ENCODE assay signal across 30 mouse cellular contexts in the genomic region with DNA sequence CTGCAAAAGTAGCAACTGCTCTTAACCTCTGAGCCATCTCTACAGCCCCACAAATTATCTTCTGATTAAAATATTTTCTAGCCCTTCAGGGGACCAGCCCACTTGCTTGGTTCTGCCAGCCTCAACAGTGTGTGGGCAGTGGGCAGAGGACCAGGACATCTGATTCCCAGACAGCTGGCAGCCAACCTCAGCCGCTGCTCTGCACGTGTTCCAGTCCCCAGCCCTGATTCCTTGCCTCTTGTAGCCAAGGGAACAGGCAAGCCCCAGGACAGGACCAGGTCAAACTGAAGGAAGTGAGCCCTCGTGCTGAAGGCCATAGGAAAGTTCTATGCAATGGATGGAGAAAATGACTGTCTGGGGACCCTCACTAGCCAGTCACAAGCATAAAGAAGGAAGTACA. TPM values are rescaled to one million over a fixed set of nuclear protein-coding genes. Genes with fewer than 3 reads are reported as not detected.
A peak's percentile ranks its signal among the peaks of the same experiment; 100 is the strongest.
DNase-seq lines count a peak whose midpoint lies in the region; ATAC-seq and TF ChIP-seq lines count a peak whose summit lies in the region.
"Had no signal": no experiment of that assay in that cellular context is flagged by ENCODE, and none has a peak within 500 bp of the region (broad histone marks: within the 10 kb centered on the region; RNA-seq: fewer than 3 reads in every experiment).

No protein-coding gene starts in this region.

- H3ac ChIP-seq in myocyte (ENCODE audit: control insufficient read depth, insufficient read length) = no peak overlapping the region

- no peak overlapping the region for H3K4me3 ChIP-seq in myocyte
- no peak overlapping the region for H3K4me3 ChIP-seq in forebrain, embryonic 15.5 days
- H3K4me3 ChIP-seq: embryonic facial prominence, embryonic 10.5 days; embryonic facial prominence, embryonic 15.5 days; forebrain, embryonic 12.5 days; heart, adult 2 months; heart, embryonic 12.5 days; hindbrain, embryonic 13.5 days; limb, embryonic 13.5 days; lung, embryonic 15.5 days; midbrain, embryonic 13.5 days had no signal

- peaks cover 34% of the 10 kb centered on the region for H3K27me3 ChIP-seq in myocyte (ENCODE audit: control insufficient read depth, insufficient read depth, insufficient read length)
- H3K27me3 ChIP-seq in forebrain, embryonic 15.5 days = peaks cover 15% of the 10 kb centered on the region; the same call in 1 of the 2 replicates

- H3K9me3 ChIP-seq in forebrain, embryonic 15.5 days = no peaks in the 10 kb centered on the region
- H3K9me3 ChIP-seq: embryonic facial prominence, embryonic 10.5 days; embryonic facial prominence, embryonic 15.5 days; forebrain, embryonic 12.5 days; heart, embryonic 12.5 days; hindbrain, embryonic 13.5 days; limb, embryonic 13.5 days; lung, embryonic 15.5 days; midbrain, embryonic 13.5 days had no signal

- no peak for TF ChIP-seq POLR2A in myocyte (IDR thresholded peaks at IDR 0.05; ENCODE audit: insufficient read length, low read depth)

- H3K9ac ChIP-seq in forebrain, embryonic 15.5 days (replicated peaks) = no peak overlapping the region
- H3K9ac ChIP-seq: embryonic facial prominence, embryonic 15.5 days; forebrain, embryonic 12.5 days; heart, embryonic 12.5 days; hindbrain, embryonic 13.5 days; limb, embryonic 13.5 days; lung, embryonic 15.5 days; midbrain, embryonic 13.5 days had no signal

- no peaks in the 10 kb centered on the region for H3K36me3 ChIP-seq in myocyte (ENCODE audit: control insufficient read depth, insufficient read depth)
- H3K36me3 ChIP-seq in forebrain, embryonic 15.5 days = no peaks in the 10 kb centered on the region
- H3K36me3 ChIP-seq: embryonic facial prominence, embryonic 10.5 days; embryonic facial prominence, embryonic 15.5 days; forebrain, embryonic 12.5 days; heart, embryonic 12.5 days; hindbrain, embryonic 13.5 days; limb, embryonic 13.5 days; lung, embryonic 15.5 days; midbrain, embryonic 13.5 days had no signal

- peak; percentile 19 to 36 for DNase-seq in cerebellum, postnatal 14 days
- DNase-seq in cerebellum, postnatal 36 days = no peak
- peak; percentile 39 to 60 for DNase-seq in layer of hippocampus, postnatal 14 days (ENCODE audit: low spot score in 2 of 2)
- no peak for DNase-seq in layer of hippocampus, adult 18-20 months (ENCODE audit: low spot score in 2 of 2)
- DNase-seq in right cerebral cortex, postnatal 14 days = peak; percentile 39
- DNase-seq in right cerebral cortex, postnatal 25 days = no peak
- DNase-seq: adrenal gland, postnatal 14 days; cerebellum, adult 9-11 months; gastrocnemius, postnatal 14 days; heart, adult 2 months; heart, postnatal 4 days; kidney, adult 8-10 months; kidney, postnatal 4 days; layer of hippocampus, postnatal 36 days; thymus, postnatal 4 days had no signal

- peaks cover 22% of the 10 kb centered on the region for H3K4me1 ChIP-seq in forebrain, embryonic 15.5 days

- ATAC-seq in forebrain, embryonic 15.5 days (replicated peaks) = no peak
- ATAC-seq: CD4-positive, CD25-positive, alpha-beta regulatory T cell, adult 4 months; intestine, embryonic 16.5 days; midbrain, embryonic 13.5 days had no signal

- H3K27ac ChIP-seq in forebrain, embryonic 15.5 days (replicated peaks) = no peak overlapping the region
- H3K27ac ChIP-seq: embryonic facial prominence, embryonic 10.5 days; embryonic facial prominence, embryonic 15.5 days; forebrain, embryonic 12.5 days; heart, adult 2 months; hindbrain, embryonic 13.5 days; kidney, postnatal 0 days; limb, embryonic 13.5 days; lung, embryonic 15.5 days; midbrain, embryonic 13.5 days had no signal

- no peaks in the 10 kb centered on the region for H3K79me2 ChIP-seq in myocyte (ENCODE audit: control insufficient read depth, insufficient read depth)

- H3K4me2 ChIP-seq in myocyte (ENCODE audit: low read depth) = no peak overlapping the region
- H3K4me2 ChIP-seq in forebrain, embryonic 15.5 days (replicated peaks) = no peak overlapping the region
- H3K4me2 ChIP-seq: embryonic facial prominence, embryonic 15.5 days; forebrain, embryonic 12.5 days; heart, embryonic 12.5 days; hindbrain, embryonic 13.5 days; limb, embryonic 13.5 days; liver, embryonic 11.5 days; lung, embryonic 15.5 days; midbrain, embryonic 13.5 days had no signal

- 72% methylated on average over 3 of the region's 3 CpGs for WGBS in forebrain, embryonic 15.5 days

TF ChIP-seq in myocyte, 11 proteins besides CTCF, POLR2A, EP300 and RAD21:
- peak; percentile 46 to 94 (median 88) for TF ChIP-seq MYOG (IDR thresholded peaks at IDR 0.05; ENCODE audit: control insufficient read depth in 1 of 3, insufficient read depth in 1 of 3, insufficient read length in 2 of 3, low read depth in 2 of 3)
- peak; percentile 42 for TF ChIP-seq TCF3 (IDR thresholded peaks at IDR 0.05; ENCODE audit: insufficient read length, low read depth)
- peak in 2 of 3 experiments; percentile 82 to 88 for TF ChIP-seq MYOD1 (IDR thresholded peaks at IDR 0.05; ENCODE audit: control insufficient read depth in 1 of 3, insufficient read length in 2 of 3, low read depth in 2 of 3)
- peak; percentile 5 for TF ChIP-seq USF1 (IDR thresholded peaks at IDR 0.05; ENCODE audit: low read depth)
- no peak for TF ChIP-seq SRF (IDR thresholded peaks at IDR 0.05; ENCODE audit: control insufficient read depth, insufficient read length, low read depth)

RNA-seq across cellular contexts. Expression of gene Tgfa, which starts 2.0 kb away (rescaled TPM):
- 10 to 100 TPM; 38.1 to 42.4 TPM for total RNA-seq in layer of hippocampus, postnatal 14 days (2021)
- 10 to 100 TPM; 25.3 to 25.4 TPM for total RNA-seq in layer of hippocampus, adult 18-20 months (2021)
- polyA plus RNA-seq in myocyte (2012; fragmentation: generic; extraction: Trizol) = 0.20 TPM
- 11.5 and 12.6 TPM in 2 replicates for polyA plus RNA-seq in forebrain, embryonic 15.5 days (2015; fragmentation: Nextera tagmentation; extraction: Ambion mirVana)
- total RNA-seq: megakaryocyte, adult 5-6 weeks had no signal

Comparison
In these comparisons a context has a peak if more than half of its experiments do, and no peak if none do; other contexts are left out.
1. DNase-seq: peak in cerebellum, postnatal 14 days (2 of 2), layer of hippocampus, postnatal 14 days (2 of 2) and right cerebral cortex, postnatal 14 days (single experiment); none in cerebellum, postnatal 36 days (0 of 2), layer of hippocampus, adult 18-20 months (0 of 2) and right cerebral cortex, postnatal 25 days (single experiment).